In genomic region chr9:62513492-62514133, GRCm38 (mm10) we compare ENCODE assay signal across 7 mouse cellular contexts. TPM values are rescaled to one million over a fixed set of nuclear protein-coding genes. Genes with fewer than 3 reads are reported as not detected.
DNase-seq lines count a peak whose midpoint lies in the region; ATAC-seq and TF ChIP-seq lines count a peak whose summit lies in the region.

No protein-coding gene starts in this region.

- H3K79me2 ChIP-seq in myocyte (ENCODE audit: control insufficient read depth, insufficient read depth): peaks cover 3% of the 10 kb centered on the region

- peak; percentile 73 for DNase-seq in intestine, embryonic 14.5 days (ENCODE audit: low spot score)
- DNase-seq in forebrain, embryonic 14.5 days (ENCODE audit: low spot score): peak; percentile 58

- ATAC-seq in intestine, embryonic 14.5 days (replicated peaks; ENCODE audit: low FRiP score, low TSS enrichment, low read depth): peak; percentile 62
- ATAC-seq in intestine, postnatal 0 days: no peak
- ATAC-seq in forebrain, embryonic 14.5 days: no peak
- ATAC-seq in kidney, embryonic 15.5 days (replicated peaks; ENCODE audit: low FRiP score): peak; percentile 54
- no peak for ATAC-seq in megakaryocyte progenitor cell, adult 5-6 weeks (replicated peaks; ENCODE audit: poor library complexity)
- no peak for ATAC-seq in inflammation-experienced regulatory T-cells, adult 6 months

- H3K36me3 ChIP-seq in intestine, embryonic 14.5 days (ENCODE audit: control insufficient read depth, insufficient read depth, low read length): no peaks in the 10 kb centered on the region
- no peaks in the 10 kb centered on the region for H3K36me3 ChIP-seq in intestine, postnatal 0 days (ENCODE audit: control insufficient read depth, insufficient read depth)
- no peaks in the 10 kb centered on the region for H3K36me3 ChIP-seq in forebrain, embryonic 14.5 days (ENCODE audit: control insufficient read depth, insufficient read depth, low read length)
- H3K36me3 ChIP-seq in kidney, embryonic 15.5 days: no peaks in the 10 kb centered on the region
- H3K36me3 ChIP-seq in myocyte (ENCODE audit: control insufficient read depth, insufficient read depth): no peaks in the 10 kb centered on the region

- no peak for TF ChIP-seq CTCF in intestine, postnatal 0 days (IDR thresholded peaks at IDR 0.05; ENCODE audit: low read depth)

- no peaks in the 10 kb centered on the region for H3K9me3 ChIP-seq in intestine, embryonic 14.5 days (ENCODE audit: control insufficient read depth, low read length)
- H3K9me3 ChIP-seq in intestine, postnatal 0 days (ENCODE audit: control insufficient read depth): no peaks in the 10 kb centered on the region
- no peaks in the 10 kb centered on the region for H3K9me3 ChIP-seq in forebrain, embryonic 14.5 days (replicated peaks; ENCODE audit: control insufficient read depth, low read length)
- H3K9me3 ChIP-seq in kidney, embryonic 15.5 days (replicated peaks): no peaks in the 10 kb centered on the region

- peak overlapping the region; percentile 55; the same call in 1 of the 2 replicates for H3K27ac ChIP-seq in intestine, embryonic 14.5 days (ENCODE audit: low read depth)
- no peak overlapping the region for H3K27ac ChIP-seq in intestine, postnatal 0 days (ENCODE audit: low read depth, low read length)
- peak overlapping the region; percentile 69 for H3K27ac ChIP-seq in forebrain, embryonic 14.5 days (ENCODE audit: low read depth, low read length)
- H3K27ac ChIP-seq in kidney, embryonic 15.5 days: peak overlapping the region; percentile 91

- peaks cover 9% of the 10 kb centered on the region for H3K27me3 ChIP-seq in intestine, embryonic 14.5 days (replicated peaks; ENCODE audit: control insufficient read depth, insufficient read depth, low read length)
- H3K27me3 ChIP-seq in intestine, postnatal 0 days (replicated peaks; ENCODE audit: control insufficient read depth, insufficient read depth, low read length): 0 out of 2 replicates have a peak, but pooled peaks cover 3% of the 10 kb centered on the region
- no peaks in the 10 kb centered on the region for H3K27me3 ChIP-seq in forebrain, embryonic 14.5 days (replicated peaks; ENCODE audit: control insufficient read depth, insufficient read depth, low read length)
- no peaks in the 10 kb centered on the region for H3K27me3 ChIP-seq in kidney, embryonic 15.5 days
- H3K27me3 ChIP-seq in myocyte (ENCODE audit: control insufficient read depth, insufficient read depth, insufficient read length): no peaks in the 10 kb centered on the region

- peaks cover 14% of the 10 kb centered on the region for H3K4me1 ChIP-seq in intestine, embryonic 14.5 days (replicated peaks; ENCODE audit: control insufficient read depth, insufficient read depth, low read length)
- H3K4me1 ChIP-seq in intestine, postnatal 0 days (replicated peaks; ENCODE audit: control insufficient read depth, insufficient read depth, low read length): no peaks in the 10 kb centered on the region
- H3K4me1 ChIP-seq in forebrain, embryonic 14.5 days (ENCODE audit: control insufficient read depth, insufficient read depth, low read length): peaks cover 37% of the 10 kb centered on the region
- peaks cover 51% of the 10 kb centered on the region for H3K4me1 ChIP-seq in kidney, embryonic 15.5 days

- 24% methylated on average over 10 of the region's 10 CpGs for WGBS in intestine, embryonic 14.5 days
- WGBS in intestine, postnatal 0 days: 48% methylated on average over 10 of the region's 10 CpGs
- WGBS in forebrain, embryonic 14.5 days: 31% methylated on average over 10 of the region's 10 CpGs
- WGBS in kidney, embryonic 15.5 days: 20% methylated on average over 10 of the region's 10 CpGs

- H3K4me2 ChIP-seq in intestine, embryonic 14.5 days (ENCODE audit: low read length): no peak overlapping the region
- no peak overlapping the region for H3K4me2 ChIP-seq in intestine, postnatal 0 days (replicated peaks; ENCODE audit: low read depth)
- H3K4me2 ChIP-seq in forebrain, embryonic 14.5 days (ENCODE audit: low read length): no peak overlapping the region
- no peak overlapping the region for H3K4me2 ChIP-seq in kidney, embryonic 15.5 days
- H3K4me2 ChIP-seq in myocyte (ENCODE audit: low read depth): peak overlapping the region; percentile 56

- no peak for TF ChIP-seq POLR2A in myocyte (IDR thresholded peaks at IDR 0.05; ENCODE audit: insufficient read length, low read depth)

- H3K9ac ChIP-seq in intestine, embryonic 14.5 days (ENCODE audit: low read length): no peak overlapping the region
- no peak overlapping the region for H3K9ac ChIP-seq in intestine, postnatal 0 days (ENCODE audit: low read depth, low read length)
- no peak overlapping the region for H3K9ac ChIP-seq in forebrain, embryonic 14.5 days (ENCODE audit: low read length)
- no peak overlapping the region for H3K9ac ChIP-seq in kidney, embryonic 15.5 days

- no peak overlapping the region for H3ac ChIP-seq in myocyte (ENCODE audit: control insufficient read depth, insufficient read length)

- no peak overlapping the region for H3K4me3 ChIP-seq in intestine, embryonic 14.5 days (ENCODE audit: low read depth, low read length)
- no peak overlapping the region for H3K4me3 ChIP-seq in intestine, postnatal 0 days (ENCODE audit: low read depth, low read length)
- H3K4me3 ChIP-seq in forebrain, embryonic 14.5 days (ENCODE audit: low read depth, low read length): no peak overlapping the region
- no peak overlapping the region for H3K4me3 ChIP-seq in kidney, embryonic 15.5 days (replicated peaks)
- no peak overlapping the region for H3K4me3 ChIP-seq in myocyte

TF ChIP-seq in myocyte, 11 proteins besides CTCF, POLR2A, EP300 and RAD21:
- no peak for TF ChIP-seq CEBPB (IDR thresholded peaks at IDR 0.05; ENCODE audit: insufficient read depth, poor library complexity, severe bottlenecking)
- TF ChIP-seq MYOD1 (IDR thresholded peaks at IDR 0.05; ENCODE audit: control insufficient read depth in 1 of 3, insufficient read length in 2 of 3, low read depth in 2 of 3): no peak
- no peak for TF ChIP-seq MAX (IDR thresholded peaks at IDR 0.05; ENCODE audit: low read depth)
- TF ChIP-seq SRF (IDR thresholded peaks at IDR 0.05; ENCODE audit: control insufficient read depth, insufficient read length, low read depth): no peak
- no peak for TF ChIP-seq MYOG (IDR thresholded peaks at IDR 0.05; ENCODE audit: control insufficient read depth in 1 of 3, insufficient read depth in 1 of 3, insufficient read length in 2 of 3, low read depth in 2 of 3)
- no peak for TF ChIP-seq TCF3 (IDR thresholded peaks at IDR 0.05; ENCODE audit: insufficient read length, low read depth)
- no peak for TF ChIP-seq POLR2AphosphoS2 (IDR thresholded peaks at IDR 0.05; ENCODE audit: insufficient read length, low read depth)
- no peak for TF ChIP-seq E2F4 (IDR thresholded peaks at IDR 0.05; ENCODE audit: insufficient read depth)
- no peak for TF ChIP-seq REST (IDR thresholded peaks at IDR 0.05; ENCODE audit: insufficient read depth, insufficient read length)
- TF ChIP-seq TCF12 (IDR thresholded peaks at IDR 0.05; ENCODE audit: insufficient read depth, poor library complexity, severe bottlenecking): no peak
- no peak for TF ChIP-seq USF1 (IDR thresholded peaks at IDR 0.05; ENCODE audit: low read depth)

RNA-seq across cellular contexts. Expression of gene Coro2b, which starts 23.2 kb away (rescaled TPM):
- polyA plus RNA-seq in intestine, embryonic 14.5 days (2014; fragmentation: Nextera tagmentation; extraction: Ambion mirVana): 9.0 and 9.8 TPM in 2 replicates
- 2.8 and 2.9 TPM in 2 replicates for polyA plus RNA-seq in intestine, postnatal 0 days (2015; fragmentation: Nextera tagmentation; extraction: Ambion mirVana)
- polyA plus RNA-seq in forebrain, embryonic 14.5 days (2014; fragmentation: Nextera tagmentation; extraction: Ambion mirVana): 29.0 and 33.2 TPM in 2 replicates
- polyA plus RNA-seq in kidney, embryonic 15.5 days (2015; fragmentation: Nextera tagmentation; extraction: Ambion mirVana): 16.8 and 19.1 TPM in 2 replicates
- polyA plus RNA-seq in myocyte (2012; fragmentation: generic; extraction: Trizol): 21.3 TPM
- total RNA-seq in megakaryocyte progenitor cell, adult 5-6 weeks (2015): 0.10 and 0.30 TPM in 2 replicates
- total RNA-seq in megakaryocyte progenitor cell, adult 5-6 weeks (2017): not detected in 2 replicates
- 1 to 10 TPM in 2 of 3 experiments, under 1 TPM in 1; 0.33 to 3.8 (median 1.2) TPM for polyA plus RNA-seq in inflammation-experienced regulatory T-cells, adult 6 months (2017; shearing (Covaris generic))

Comparison
In these comparisons a context has a peak if more than half of its experiments do, and no peak if none do; other contexts are left out.
1. ATAC-seq: peak in intestine, embryonic 14.5 days (single experiment) and kidney, embryonic 15.5 days (single experiment); none in intestine, postnatal 0 days (single experiment), forebrain, embryonic 14.5 days (single experiment), megakaryocyte progenitor cell, adult 5-6 weeks (single experiment) and inflammation-experienced regulatory T-cells, adult 6 months (single experiment).